Mouse (Mus musculus) limb, embryonic 15.5 days (tissue): Measurements from ENCODE around the gene Aldh1l1. TPM values are rescaled to one million over a fixed set of nuclear protein-coding genes. Genes with fewer than 3 reads are reported as not detected.

Source experiments
- ATAC-seq: fragments of 200-750 bp; cut with Nextera tagmentation; 2 replicates; pipeline ENCODE4 v1.8.0; 2017; ENCODE audit warnings: low read depth, moderate TSS enrichment; ENCODE audit not compliant: insufficient number of reproducible peaks, low FRiP score, low TSS enrichment
- H3K27ac ChIP-seq: fragments of 300-500 bp; sonication (generic); 2 replicates; pipeline ENCODE4 v1.5.1; 2015; ENCODE audit warnings: moderate library complexity, mild to moderate bottlenecking, inconsistent platforms
- H3K27me3 ChIP-seq: fragments of 300-500 bp; sonication (generic); 2 replicates; pipeline ENCODE4 v1.6.1; 2015; ENCODE audit warnings: inconsistent platforms
- H3K36me3 ChIP-seq: fragments of 300-500 bp; sonication (generic); 2 replicates; pipeline ENCODE4 v1.6.1; 2015; ENCODE audit warnings: inconsistent platforms
- H3K4me1 ChIP-seq: fragments of 300-500 bp; sonication (generic); 2 replicates; pipeline ENCODE4 v1.6.1; 2015; ENCODE audit warnings: inconsistent platforms
- H3K4me2 ChIP-seq: fragments of 300-500 bp; sonication (generic); 2 replicates; pipeline ENCODE4 v1.6.1; 2015; ENCODE audit warnings: mild to moderate bottlenecking, inconsistent platforms
- H3K4me3 ChIP-seq: fragments of 300-500 bp; sonication (generic); 2 replicates; pipeline ENCODE4 v1.5.1; 2015; ENCODE audit warnings: mild to moderate bottlenecking, inconsistent platforms
- H3K9ac ChIP-seq: fragments of 300-500 bp; sonication (generic); 2 replicates; pipeline ENCODE4 v1.6.1; 2015; ENCODE audit warnings: inconsistent platforms
- H3K9me3 ChIP-seq: fragments of 300-500 bp; sonication (generic); 2 replicates; pipeline ENCODE4 v1.6.1; 2016; ENCODE audit warnings: inconsistent platforms
- WGBS: fragments of 180-500 bp; shearing (Covaris S2); methylation state at CpG from one replicate; pipeline ENCODE4 v1.1.7; 2015; 5-methylcytosine and 5-hydroxymethylcytosine counted together
- polyA plus RNA-seq: library from polyadenylated mRNA; unstranded; fragments of >200 nt; fragmentation: Nextera tagmentation; extraction: Ambion mirVana; gene quantifications from 2 replicates; pipeline ENCODE4 v1.2.1, GENCODE M21; 2015

Aldh1l1 gene
- polyA plus RNA-seq, 1 experiment from 2014 or later: 1.9 TPM

- no peaks in the 10 kb centered on the region for H3K36me3 ChIP-seq
- no peak overlapping the region for H3K4me2 ChIP-seq
- H3K27me3 ChIP-seq: 0 out of 2 replicates have a peak, but pooled peaks cover 2% of the 10 kb centered on the region
- no peak overlapping the region for H3K27ac ChIP-seq
- no peak overlapping the region for H3K9ac ChIP-seq
- WGBS: 53% methylated on average over 7 of the region's 7 CpGs
- no peak overlapping the region for H3K4me3 ChIP-seq
- ATAC-seq: no peak
- H3K4me1 ChIP-seq: peaks cover 15% of the 10 kb centered on the region
- no peaks in the 10 kb centered on the region for H3K9me3 ChIP-seq
These were observed 115.5 kb downstream of the Aldh1l1 start for GRCm38 (mm10) chr6:90601736-90602135.

GRCm38 (mm10) chr6:90602304-90602703 is 116.1 kb downstream of the Aldh1l1 start:
- H3K27me3 ChIP-seq: 0 out of 2 replicates have a peak, but pooled peaks cover 2% of the 10 kb centered on the region
- no peaks in the 10 kb centered on the region for H3K9me3 ChIP-seq
- peaks cover 17% of the 10 kb centered on the region for H3K4me1 ChIP-seq
- WGBS: 88% methylated on average over 3 of the region's 3 CpGs
- H3K9ac ChIP-seq: no peak overlapping the region
- H3K4me2 ChIP-seq: no peak overlapping the region
- no peak overlapping the region for H3K27ac ChIP-seq
- no peak for ATAC-seq
- no peaks in the 10 kb centered on the region for H3K36me3 ChIP-seq
- H3K4me3 ChIP-seq: no peak overlapping the region

GRCm38 (mm10) chr6:90603126-90603525 is 116.9 kb downstream of the Aldh1l1 start:
- H3K4me3 ChIP-seq: no peak overlapping the region
- no peak overlapping the region for H3K9ac ChIP-seq
- H3K27ac ChIP-seq: no peak overlapping the region
- no peak overlapping the region for H3K4me2 ChIP-seq
- H3K4me1 ChIP-seq: peaks cover 17% of the 10 kb centered on the region
- no peak for ATAC-seq
- H3K27me3 ChIP-seq: 0 out of 2 replicates have a peak, but pooled peaks cover 2% of the 10 kb centered on the region
- H3K9me3 ChIP-seq: no peaks in the 10 kb centered on the region
- no peaks in the 10 kb centered on the region for H3K36me3 ChIP-seq
- WGBS: 69% methylated on average over 7 of the region's 7 CpGs

GRCm38 (mm10) chr6:90604130-90604529 is 117.9 kb downstream of the Aldh1l1 start:
- Histone ChIP-seq H3K27ac (no peak overlapping the region), H3K4me1 (peaks cover 17% of the 10 kb centered on the region), H3K9me3 (no peaks in the 10 kb centered on the region), H3K36me3 (no peaks in the 10 kb centered on the region), H3K4me2 (peak overlapping the region; percentile 90; the same call in 1 of the 2 replicates), H3K4me3 (peak overlapping the region; percentile 69), H3K9ac (no peak overlapping the region), H3K27me3 (0 out of 2 replicates have a peak, but pooled peaks cover 2% of the 10 kb centered on the region)
- 44% methylated on average over 3 of the region's 3 CpGs for WGBS
- no peak for ATAC-seq

GRCm38 (mm10) chr6:90604533-90605297 is 118.5 kb downstream of the Aldh1l1 start, which contains the start of gene Slc41a3:
Gene Slc41a3, plus strand, starts transcription at chr6:90604725.
- Histone ChIP-seq H3K36me3 (no peaks in the 10 kb centered on the region), H3K27ac (peak within 1 kb of the TSS; percentile 69)
- WGBS: under 1% methylated on average over 49 of the region's 49 CpGs

GRCm38 (mm10) chr6:90605298-90605665 is 119.1 kb downstream of the Aldh1l1 start:
- Histone ChIP-seq H3K4me2 (peak overlapping the region; percentile 90), H3K27me3 (0 out of 2 replicates have a peak, but pooled peaks cover 2% of the 10 kb centered on the region), H3K9ac (peak overlapping the region; percentile 62), H3K9me3 (no peaks in the 10 kb centered on the region), H3K4me3 (peak overlapping the region; percentile 69), H3K27ac (no peak overlapping the region), H3K4me1 (peaks cover 17% of the 10 kb centered on the region), H3K36me3 (no peaks in the 10 kb centered on the region)
- no peak for ATAC-seq
- 14% methylated on average over 5 of the region's 5 CpGs for WGBS

More at GRCm38 (mm10) chr6:90604533-90605297, 118.5 kb downstream of the Aldh1l1 start, which contains the start of gene Slc41a3:
- peak within 1 kb of the TSS; percentile 69 for H3K4me3 ChIP-seq
- H3K9ac ChIP-seq: peak within 1 kb of the TSS; percentile 62
- H3K4me1 ChIP-seq: peaks cover 17% of the 10 kb centered on the region
- ATAC-seq: peak; percentile 89
- H3K9me3 ChIP-seq: no peaks in the 10 kb centered on the region
- H3K4me2 ChIP-seq: peak within 1 kb of the TSS; percentile 90
- H3K27me3 ChIP-seq: 0 out of 2 replicates have a peak, but pooled peaks cover 2% of the 10 kb centered on the region

GRCm38 (mm10) chr6:90606538-90606937 is 120.3 kb downstream of the Aldh1l1 start:
- Histone ChIP-seq H3K9ac (no peak overlapping the region), H3K27me3 (0 out of 2 replicates have a peak, but pooled peaks cover 2% of the 10 kb centered on the region), H3K9me3 (no peaks in the 10 kb centered on the region), H3K27ac (no peak overlapping the region), H3K36me3 (no peaks in the 10 kb centered on the region), H3K4me2 (no peak overlapping the region), H3K4me3 (no peak overlapping the region), H3K4me1 (peaks cover 17% of the 10 kb centered on the region)
- 23% methylated on average over 7 of the region's 7 CpGs for WGBS
- no peak for ATAC-seq

- H3K4me3 ChIP-seq: no peak overlapping the region
- no peaks in the 10 kb centered on the region for H3K36me3 ChIP-seq
- no peak overlapping the region for H3K27ac ChIP-seq
- ATAC-seq: no peak
- H3K4me2 ChIP-seq: no peak overlapping the region
- H3K9ac ChIP-seq: no peak overlapping the region
- H3K27me3 ChIP-seq: 0 out of 2 replicates have a peak, but pooled peaks cover 2% of the 10 kb centered on the region
- H3K4me1 ChIP-seq: peaks cover 17% of the 10 kb centered on the region
- 15% methylated on average over 5 of the region's 5 CpGs for WGBS
- H3K9me3 ChIP-seq: no peaks in the 10 kb centered on the region
These were observed 121.0 kb downstream of the Aldh1l1 start for GRCm38 (mm10) chr6:90607196-90607595.

- Histone ChIP-seq H3K27ac (no peak overlapping the region), H3K9ac (no peak overlapping the region), H3K4me1 (peaks cover 17% of the 10 kb centered on the region)
These were observed 122.0 kb downstream of the Aldh1l1 start for GRCm38 (mm10) chr6:90608186-90608585.

GRCm38 (mm10) chr6:90610248-90610647 is 124.0 kb downstream of the Aldh1l1 start:
- H3K4me2 ChIP-seq: no peak overlapping the region
- no peak overlapping the region for H3K9ac ChIP-seq
- H3K9me3 ChIP-seq: no peaks in the 10 kb centered on the region
- 79% methylated on average over 5 of the region's 5 CpGs for WGBS
- no peaks in the 10 kb centered on the region for H3K27me3 ChIP-seq
- ATAC-seq: no peak
- no peak overlapping the region for H3K27ac ChIP-seq
- peaks cover 19% of the 10 kb centered on the region for H3K4me1 ChIP-seq
- no peak overlapping the region for H3K4me3 ChIP-seq
- H3K36me3 ChIP-seq: no peaks in the 10 kb centered on the region

More at GRCm38 (mm10) chr6:90608186-90608585, 122.0 kb downstream of the Aldh1l1 start:
- H3K9me3 ChIP-seq: no peaks in the 10 kb centered on the region
- H3K4me3 ChIP-seq: no peak overlapping the region
- no peaks in the 10 kb centered on the region for H3K36me3 ChIP-seq
- WGBS: 61% methylated on average over 6 of the region's 6 CpGs
- no peak for ATAC-seq
- H3K4me2 ChIP-seq: no peak overlapping the region
- H3K27me3 ChIP-seq: no peaks in the 10 kb centered on the region

GRCm38 (mm10) chr6:90613277-90613676 is 127.0 kb downstream of the Aldh1l1 start:
- H3K4me2 ChIP-seq: no peak overlapping the region
- H3K9me3 ChIP-seq: no peaks in the 10 kb centered on the region
- no peaks in the 10 kb centered on the region for H3K27me3 ChIP-seq
- no peaks in the 10 kb centered on the region for H3K36me3 ChIP-seq
- peaks cover 12% of the 10 kb centered on the region; the same call in 1 of the 2 replicates for H3K4me1 ChIP-seq
- no peak overlapping the region for H3K4me3 ChIP-seq
- no peak overlapping the region for H3K27ac ChIP-seq
- no peak overlapping the region for H3K9ac ChIP-seq
- 69% methylated on average over 8 of the region's 8 CpGs for WGBS
- no peak for ATAC-seq

GRCm38 (mm10) chr6:90615362-90615761 is 129.1 kb downstream of the Aldh1l1 start:
- Histone ChIP-seq H3K9ac (no peak overlapping the region), H3K27me3 (no peaks in the 10 kb centered on the region), H3K27ac (no peak overlapping the region), H3K4me3 (no peak overlapping the region), H3K4me1 (peaks cover 12% of the 10 kb centered on the region; the same call in 1 of the 2 replicates), H3K4me2 (no peak overlapping the region), H3K9me3 (no peaks in the 10 kb centered on the region), H3K36me3 (no peaks in the 10 kb centered on the region)
- no peak for ATAC-seq
- 78% methylated on average over 7 of the region's 7 CpGs for WGBS
